Mouse (Mus musculus): ENCODE data around the gene Lhfpl4.

The Lhfpl4 gene

DNA sequence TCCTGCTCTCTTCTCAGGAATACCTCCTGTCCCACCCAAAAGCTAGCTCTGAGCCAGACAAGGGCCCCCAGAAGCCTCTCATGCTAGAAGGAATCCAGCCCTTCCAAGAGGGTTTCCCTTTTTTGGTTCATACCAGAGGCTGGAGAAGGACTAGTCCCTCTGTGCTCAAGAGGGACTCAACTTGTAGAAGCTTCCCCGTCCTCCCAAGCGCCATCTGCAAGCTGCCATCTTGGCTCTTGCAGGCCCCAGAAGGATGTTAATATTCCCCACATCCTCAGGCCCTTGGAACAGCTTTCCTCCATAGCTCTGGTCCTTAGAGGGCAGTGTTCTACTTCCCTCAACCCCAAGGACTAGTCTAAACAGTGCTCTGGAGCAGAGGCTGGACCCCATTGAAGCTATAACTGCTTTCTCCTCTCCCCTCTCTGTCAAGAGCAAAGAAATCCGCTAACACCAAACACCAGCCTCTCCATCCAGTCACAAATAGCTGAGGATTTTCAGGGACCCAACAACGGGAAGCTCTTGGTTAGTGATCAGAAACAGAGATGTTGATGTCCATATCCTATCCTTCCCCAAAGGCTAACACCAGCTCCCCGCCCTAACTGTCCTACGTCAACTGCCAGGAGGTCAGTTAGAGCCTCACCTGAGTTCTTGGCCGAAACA, 26.7 kb downstream of the Lhfpl4 start:
- no peak for DNase-seq (ENCODE audit: low spot score in 2 of 2)

DNA sequence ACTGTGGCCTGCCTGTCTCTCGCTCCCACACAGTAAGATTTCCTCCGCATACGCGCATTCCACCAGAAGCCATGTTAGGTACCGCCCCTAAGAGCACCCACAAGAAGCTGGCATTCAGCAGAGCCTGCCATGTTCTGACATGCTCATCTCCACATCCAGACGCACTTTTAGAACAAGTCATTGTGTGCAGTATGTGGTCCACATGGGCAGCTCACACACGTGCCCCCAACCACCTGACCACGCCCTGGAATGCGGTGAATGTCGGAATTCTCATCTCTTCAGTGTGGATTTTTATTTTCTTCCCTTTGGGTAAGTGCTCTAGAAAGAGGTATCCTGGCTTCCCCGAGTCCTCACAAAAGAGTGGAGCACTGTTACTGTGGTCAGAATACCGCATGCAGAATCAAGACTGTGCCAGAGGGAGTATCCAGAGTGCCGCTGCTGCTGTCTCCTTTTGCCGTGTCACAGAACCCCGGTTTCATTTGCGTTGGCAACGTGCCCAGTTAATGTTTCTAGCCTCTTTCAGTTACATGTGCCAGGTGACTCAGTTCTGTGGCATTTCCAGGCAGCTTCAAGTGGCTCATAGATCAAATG, 28.4 kb downstream of the Lhfpl4 start:
- DNase-seq (ENCODE audit: low spot score in 2 of 2) = peak; percentile 68 to 74

DNA sequence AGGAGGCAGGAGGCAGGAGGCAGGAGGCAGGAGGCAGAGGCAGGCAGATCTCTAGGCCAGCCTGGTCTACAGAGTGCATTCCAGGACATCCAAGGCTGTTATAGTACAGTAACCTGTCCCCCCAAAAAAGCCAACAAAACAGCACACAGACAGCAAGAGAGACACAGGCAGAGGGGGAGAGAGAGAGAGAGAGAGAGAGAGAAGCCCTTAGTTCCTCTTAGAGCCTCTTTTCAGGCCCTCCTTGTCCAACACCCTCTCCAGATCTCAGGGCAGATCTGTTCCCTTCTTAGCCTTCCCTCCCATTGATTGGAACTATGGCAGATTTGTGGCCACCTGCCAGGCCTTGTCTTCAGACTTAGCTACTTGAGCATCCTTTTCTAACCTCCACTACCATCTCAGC, 31.7 kb downstream of the Lhfpl4 start:
- DNase-seq (ENCODE audit: low spot score in 2 of 2) = peak in 1 of 2 experiments; percentile 44

DNA sequence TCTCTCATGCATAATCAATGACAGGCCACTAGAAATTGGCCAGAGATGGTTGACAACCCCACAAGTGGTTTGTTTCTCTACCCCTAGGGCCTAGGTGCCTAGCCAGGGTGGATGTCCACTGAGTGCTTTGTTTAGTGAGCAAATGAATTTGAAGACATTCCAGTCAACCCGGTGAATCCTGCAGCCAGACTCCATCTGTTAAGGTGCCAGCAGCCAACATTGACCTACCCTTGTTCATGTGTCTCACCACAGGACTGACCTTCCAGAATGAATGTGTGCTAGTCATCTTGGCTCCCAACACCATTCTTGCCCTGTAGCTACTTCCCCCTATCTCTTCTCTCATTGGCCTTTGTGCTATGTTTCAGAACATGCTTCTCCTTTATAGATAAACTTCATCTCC, 33.2 kb downstream of the Lhfpl4 start:
- peak in 1 of 2 experiments; percentile 42 for DNase-seq (ENCODE audit: low spot score in 2 of 2)

DNA sequence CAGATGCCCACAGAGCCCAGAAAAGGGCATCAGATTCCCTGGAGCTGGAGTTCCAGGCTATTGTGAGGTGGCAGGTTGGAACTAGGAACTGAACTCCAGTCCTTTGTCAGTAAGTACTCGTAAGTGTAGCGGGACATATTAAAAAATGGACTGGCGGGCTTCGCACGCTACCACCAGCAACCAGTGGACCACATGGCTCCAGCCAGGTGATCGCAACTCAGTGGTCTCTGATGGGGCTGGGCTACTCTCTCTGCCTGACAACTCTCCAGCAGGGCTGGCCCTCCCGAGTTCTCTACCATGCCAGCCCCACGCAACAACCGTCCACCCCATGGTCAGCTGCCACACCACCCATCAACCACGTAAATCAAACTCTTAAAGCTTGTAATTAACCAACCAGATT, 35.1 kb downstream of the Lhfpl4 start:
- DNase-seq (ENCODE audit: low spot score in 2 of 2) = peak in 1 of 2 experiments; percentile 50

DNA sequence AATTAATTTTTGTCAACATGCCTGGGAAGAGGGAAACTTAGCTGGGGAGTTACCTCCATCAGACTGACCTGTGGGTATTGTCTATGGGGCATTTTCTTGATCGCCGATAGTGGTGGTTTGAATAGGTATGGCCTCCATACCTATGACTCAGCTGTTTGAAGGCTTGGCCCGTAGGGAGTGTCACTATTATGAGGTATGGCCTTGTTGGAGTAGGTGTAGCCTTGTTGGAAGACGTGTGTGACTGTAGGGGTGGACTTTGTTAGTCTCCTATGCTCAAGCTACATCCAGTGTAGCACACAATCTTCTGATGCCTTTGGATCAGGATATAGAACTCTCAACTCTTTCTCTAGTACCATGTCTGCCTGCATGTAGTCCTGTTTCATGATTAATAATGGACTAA, 39.1 kb downstream of the Lhfpl4 start:
- peak in 1 of 2 experiments; percentile 5 for DNase-seq (ENCODE audit: low spot score in 2 of 2)

DNA sequence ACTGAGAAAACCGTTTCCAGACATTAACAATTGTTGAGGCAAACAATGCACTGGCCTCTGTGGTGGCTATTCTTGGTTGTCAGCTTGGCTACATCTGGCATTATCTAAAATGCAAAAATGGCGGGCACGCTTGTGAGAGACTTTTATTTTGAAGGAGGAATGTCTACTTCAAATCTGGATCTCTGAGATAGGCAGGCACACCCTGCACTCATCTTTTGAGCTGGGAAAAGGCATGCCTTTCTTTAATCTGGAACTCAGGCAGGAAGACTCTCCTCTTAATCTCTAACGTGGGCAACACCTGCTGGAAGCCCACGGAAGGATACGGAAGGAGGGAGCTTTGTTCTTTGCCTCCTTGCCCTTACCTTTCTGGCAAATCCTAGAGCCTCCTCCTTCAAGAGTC, 40.3 kb downstream of the Lhfpl4 start:
- DNase-seq (ENCODE audit: low spot score in 2 of 2) = peak in 1 of 2 experiments; percentile 30

DNA sequence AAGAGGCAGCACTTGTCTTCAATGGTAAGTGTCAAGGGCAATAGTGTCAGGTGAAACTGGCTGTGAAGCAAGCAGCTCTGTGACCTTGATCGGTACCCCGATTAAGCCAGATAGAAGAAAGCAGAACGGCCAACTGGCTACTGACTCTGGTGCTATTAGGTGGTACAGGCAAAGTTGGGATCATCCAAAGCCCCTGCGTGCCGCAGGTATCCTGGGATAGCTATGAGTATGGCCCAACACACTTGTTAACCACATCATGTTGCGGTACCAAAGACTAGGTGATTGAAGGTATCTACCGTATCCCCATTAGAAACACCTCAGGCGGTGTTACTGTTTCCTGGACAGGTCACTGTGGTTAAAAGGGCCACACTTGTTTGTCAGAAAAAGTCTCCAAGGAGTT, 41.1 kb downstream of the Lhfpl4 start:
- DNase-seq (ENCODE audit: low spot score in 2 of 2) = no peak

DNA sequence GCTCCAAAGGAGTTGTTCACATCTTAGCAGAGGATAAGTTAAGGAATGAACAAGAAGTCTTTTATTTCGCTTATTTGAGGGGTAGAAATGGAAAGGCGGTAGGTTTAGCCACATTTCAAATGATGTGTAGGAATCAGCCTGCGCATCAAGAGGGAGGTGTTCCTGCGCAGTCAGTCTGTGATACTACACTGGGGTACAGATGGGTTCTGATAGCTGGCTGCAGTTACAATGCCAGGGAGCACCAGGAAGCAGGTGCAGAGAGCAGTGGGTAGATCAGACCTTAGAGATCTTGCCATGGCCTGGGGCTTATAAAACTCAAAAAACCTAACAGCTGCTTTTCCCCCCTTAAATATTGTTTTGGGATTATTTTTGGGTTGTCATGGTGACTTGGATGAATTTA, 49.9 kb downstream of the Lhfpl4 start:
- no peak for DNase-seq (ENCODE audit: low spot score in 2 of 2)

DNA sequence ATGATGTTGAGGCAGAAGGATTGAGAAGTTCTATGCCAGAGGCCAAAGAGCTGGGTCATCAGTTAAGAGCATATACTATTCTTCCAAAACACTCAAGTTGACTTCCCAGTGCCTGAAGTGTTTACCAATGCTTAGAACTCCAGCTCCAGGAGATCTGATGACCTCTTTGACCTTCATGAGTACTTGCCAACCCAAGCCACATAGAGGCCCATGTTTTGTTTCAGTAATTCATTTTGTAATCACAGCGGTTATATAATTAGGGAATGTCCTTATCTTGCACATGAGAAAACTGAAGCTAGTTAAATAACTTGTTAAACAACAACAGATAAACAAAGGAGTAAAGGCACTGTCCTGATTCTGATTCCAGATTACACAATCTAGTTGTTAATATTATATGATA, 50.4 kb downstream of the Lhfpl4 start:
- no peak for DNase-seq (ENCODE audit: low spot score in 2 of 2)

DNA sequence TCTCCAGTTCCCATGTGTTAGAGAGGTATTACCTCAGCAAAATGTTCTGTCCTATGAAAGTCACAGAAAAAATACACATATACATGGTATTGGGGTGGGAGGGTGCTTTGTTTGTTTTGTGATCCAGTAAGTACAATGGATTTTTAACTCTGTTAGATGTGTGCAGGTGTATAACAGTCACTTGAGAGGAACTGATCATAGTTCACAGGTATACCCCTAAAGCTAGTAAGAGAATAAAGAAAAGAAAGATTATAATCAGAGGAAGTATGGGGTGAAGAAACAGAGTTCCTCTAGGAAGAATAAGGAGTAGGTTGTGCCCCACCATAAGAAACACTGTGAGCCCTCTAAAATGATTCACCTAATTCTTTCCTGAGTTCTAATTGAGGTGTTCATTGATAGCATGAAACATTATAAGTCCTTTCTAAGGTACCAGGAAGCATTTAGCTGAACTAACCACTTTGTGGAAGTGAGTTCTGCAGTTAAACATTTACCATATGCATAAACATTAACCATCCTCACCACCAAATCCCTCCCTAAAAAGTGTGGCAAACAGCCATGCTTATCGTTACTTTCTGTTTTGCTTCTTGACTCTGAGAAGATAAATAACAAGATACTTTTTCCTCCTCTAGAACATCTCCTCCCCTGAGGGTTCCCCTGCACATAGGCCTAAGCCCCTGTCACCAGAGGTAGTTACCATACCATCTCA, 53.6 kb downstream of the Lhfpl4 start:
- DNase-seq (ENCODE audit: low spot score in 2 of 2) = no peak

DNA sequence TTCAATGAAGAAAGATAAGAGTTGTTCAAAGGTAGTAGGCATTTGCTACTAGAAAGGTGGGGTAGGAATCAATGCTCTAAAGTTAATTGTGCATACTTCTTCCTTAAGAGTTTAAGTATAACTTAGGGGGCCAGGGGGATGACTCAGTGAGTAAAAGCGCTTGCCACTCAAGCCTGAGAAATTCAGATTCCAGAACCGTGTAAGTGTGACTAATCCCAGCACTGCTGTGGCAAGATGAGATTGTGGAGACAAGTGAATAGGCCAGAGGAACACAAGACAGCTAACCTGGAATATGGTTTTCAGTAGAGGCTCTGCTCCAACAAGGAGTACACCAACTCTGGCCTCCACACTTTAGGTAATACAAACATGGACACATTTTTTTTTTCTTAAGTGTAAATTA, 61.8 kb downstream of the Lhfpl4 start:
- DNase-seq (ENCODE audit: low spot score in 2 of 2) = no peak

DNA sequence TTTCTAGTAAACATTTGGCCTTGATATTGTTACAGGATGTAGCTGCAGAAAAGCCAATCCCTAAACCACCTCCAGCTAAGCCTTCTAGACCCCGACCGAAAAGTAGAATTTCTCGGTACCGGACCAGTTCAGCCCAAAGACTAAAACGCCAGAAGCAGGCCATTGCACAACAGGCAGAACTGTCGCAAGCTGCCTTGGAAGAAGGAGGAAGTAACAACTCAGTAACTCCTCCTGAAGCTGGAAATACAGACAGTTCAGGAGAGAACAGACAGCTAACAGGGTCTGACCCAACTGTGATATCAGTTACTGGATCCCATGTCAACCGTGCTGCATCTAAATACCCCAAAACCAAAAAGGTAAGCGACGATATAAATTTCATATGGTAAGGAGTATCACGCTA, 74.4 kb downstream of the Lhfpl4 start:
- DNase-seq (ENCODE audit: low spot score in 2 of 2) = no peak

Measured in urinary bladder, postnatal 4 days (tissue).